Mouse (Mus musculus) adrenal gland, postnatal 4 days (tissue): ENCODE measurements around the gene Sgca. TPM values are rescaled to one million over a fixed set of nuclear protein-coding genes. Genes with fewer than 3 reads are reported as not detected.
A peak's percentile ranks its signal among the peaks of the same experiment; 100 is the strongest.
"Not testable (repeated sequence)": the region's sequence is repeated elsewhere in the genome, so short reads cannot be mapped to it uniquely, and the experiment has no call there.

Experiments
- DNase-seq, 2 experiments: peaks; one replicate each; pipeline ENCODE4 v3.0.0; 2021 to 2022; ENCODE audit warnings: low spot score in 2 of 2, mixed read lengths in 2 of 2
- long read RNA-seq, 2 experiments: library from polyadenylated mRNA; stranded (forward); transcript quantifications; one replicate each; pipeline ENCODE4 v2.0.0; 2021
- total RNA-seq, 2 experiments: library from RNA; stranded (reverse); gene quantifications; 2 replicates each; pipeline ENCODE4 v1.2.3; 2021

Gene Sgca
- 1 to 10 TPM; 2.8 to 3.9 TPM for total RNA-seq
- long read RNA-seq, experiment 1, partial matches to known transcripts: 2 of 2 reads
- long read RNA-seq, experiment 1, other reads (novel, unspliced or antisense): 0 of 2 reads
- long read RNA-seq, experiment 2, partial matches to known transcripts: 0 of 1 reads
- long read RNA-seq, experiment 2, other reads (novel, unspliced or antisense): 0 of 1 reads

DNA sequence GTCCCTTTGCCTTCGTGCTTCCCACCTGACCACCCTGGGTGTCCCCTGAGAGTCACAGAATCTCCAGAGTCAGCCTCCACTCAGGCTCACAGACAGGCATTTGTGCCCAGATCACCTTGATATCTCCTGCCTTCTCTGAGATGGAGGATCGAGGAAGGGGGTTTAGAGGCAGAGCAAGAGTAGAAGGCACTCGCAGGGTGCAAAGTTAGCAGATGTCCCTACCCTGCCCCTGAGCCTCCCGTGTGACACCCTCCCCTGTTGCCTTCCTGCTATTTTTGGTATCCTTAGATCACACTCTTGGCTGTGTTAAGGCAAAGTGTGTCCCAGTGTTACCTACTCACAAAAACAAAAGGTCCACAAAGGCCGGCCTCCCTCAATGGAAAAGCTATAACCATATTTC lies at the start of gene Sgca:
Sgca (minus strand) TSS at position 129 of the 400 bp plus-strand sequence.
- DNase-seq: no peak

DNA sequence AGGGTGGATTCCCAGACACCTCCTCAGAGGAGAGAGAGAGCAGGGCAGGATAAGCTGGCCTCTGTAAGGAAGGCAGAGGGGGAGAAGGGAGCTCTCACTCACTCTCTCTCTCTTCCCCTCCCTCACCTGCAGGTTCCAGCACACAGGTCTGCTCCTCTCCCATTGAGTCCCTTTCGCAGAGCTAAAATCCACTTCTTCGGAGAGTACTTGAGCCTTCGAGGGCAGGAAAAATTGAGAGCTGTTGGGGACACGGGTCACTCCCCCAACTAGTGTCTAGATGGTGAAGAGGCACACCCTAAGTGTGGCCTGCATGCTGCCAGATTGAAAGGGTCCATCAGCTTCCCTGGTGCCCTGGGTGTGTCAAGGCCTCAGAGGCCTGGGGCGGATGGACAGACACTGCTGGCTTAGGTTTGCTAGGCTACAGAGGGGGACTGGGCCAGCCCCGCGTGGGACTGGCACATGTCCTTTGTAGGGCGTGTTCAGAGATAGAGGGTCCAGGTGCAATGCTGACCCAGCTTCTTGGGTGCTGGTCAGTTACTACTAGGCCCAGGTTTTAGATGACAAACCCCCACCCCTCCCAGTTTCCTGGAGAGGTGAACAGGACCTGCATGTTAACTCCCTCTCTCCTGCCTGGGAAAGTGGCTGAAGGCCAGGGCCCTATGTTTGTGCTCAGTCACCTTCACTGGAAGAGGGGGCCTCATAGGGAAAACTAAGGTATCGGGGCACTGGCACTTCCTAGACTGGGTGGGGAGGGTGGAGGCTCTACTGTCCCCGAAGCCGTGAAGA lies 49.3 kb upstream of the Sgca start:
- no peak for DNase-seq

DNA sequence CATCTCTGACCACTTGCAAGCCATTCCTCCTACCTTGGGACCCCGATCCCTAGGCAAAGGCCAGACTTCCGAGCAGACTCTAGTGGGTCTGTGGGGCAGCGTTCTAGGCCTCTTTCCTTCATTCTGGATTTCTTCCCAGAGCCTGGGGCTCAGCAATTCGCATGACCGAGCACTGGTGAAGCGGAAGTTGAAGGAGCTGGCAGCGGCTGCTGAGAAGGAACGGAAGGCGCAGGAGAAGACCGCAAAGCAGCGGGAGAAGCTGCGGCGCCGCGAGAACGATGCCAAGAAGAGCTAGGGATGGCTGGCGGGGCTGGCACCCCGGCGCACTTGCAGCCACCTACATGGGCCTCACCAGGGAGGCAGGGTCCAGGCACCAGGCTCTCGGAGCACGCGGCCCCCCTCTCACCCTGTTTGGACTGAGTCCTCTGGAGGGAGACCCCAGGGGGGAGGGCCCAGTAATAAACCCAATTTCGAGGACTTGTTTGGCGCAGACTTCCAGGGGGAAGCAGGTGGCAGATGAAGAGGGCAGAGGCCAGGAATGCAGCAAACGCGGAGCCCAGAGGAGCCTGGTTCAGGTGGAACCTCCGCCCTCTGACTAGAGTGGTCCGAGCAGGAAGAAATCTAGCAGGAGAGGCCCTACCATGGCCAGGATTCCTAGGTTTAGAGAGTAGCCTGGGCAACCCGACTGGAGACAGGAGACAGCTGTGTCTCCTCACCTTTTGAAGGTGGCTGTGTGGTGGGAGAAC lies 48.5 kb upstream of the Sgca start:
- DNase-seq: no peak

DNA sequence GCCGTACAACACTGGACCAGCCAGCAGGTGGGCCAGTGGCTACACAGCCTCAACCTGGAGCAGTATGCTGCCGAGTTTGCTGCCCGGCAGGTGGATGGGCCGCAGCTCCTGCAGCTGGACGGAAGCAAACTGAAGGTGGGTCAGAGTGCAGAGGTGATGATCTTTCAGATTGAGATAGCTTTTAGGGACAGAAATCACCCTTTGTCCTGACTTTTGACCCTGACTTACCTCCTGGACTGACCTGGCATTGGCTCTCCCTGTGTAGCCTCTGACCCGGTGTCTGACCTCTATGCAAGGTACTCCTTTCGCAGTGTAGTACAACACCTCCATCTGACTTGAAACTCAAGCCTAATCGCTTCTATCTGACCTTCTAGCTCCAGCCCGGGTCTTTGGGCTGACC lies 47.4 kb upstream of the Sgca start:
- no peak for DNase-seq

DNA sequence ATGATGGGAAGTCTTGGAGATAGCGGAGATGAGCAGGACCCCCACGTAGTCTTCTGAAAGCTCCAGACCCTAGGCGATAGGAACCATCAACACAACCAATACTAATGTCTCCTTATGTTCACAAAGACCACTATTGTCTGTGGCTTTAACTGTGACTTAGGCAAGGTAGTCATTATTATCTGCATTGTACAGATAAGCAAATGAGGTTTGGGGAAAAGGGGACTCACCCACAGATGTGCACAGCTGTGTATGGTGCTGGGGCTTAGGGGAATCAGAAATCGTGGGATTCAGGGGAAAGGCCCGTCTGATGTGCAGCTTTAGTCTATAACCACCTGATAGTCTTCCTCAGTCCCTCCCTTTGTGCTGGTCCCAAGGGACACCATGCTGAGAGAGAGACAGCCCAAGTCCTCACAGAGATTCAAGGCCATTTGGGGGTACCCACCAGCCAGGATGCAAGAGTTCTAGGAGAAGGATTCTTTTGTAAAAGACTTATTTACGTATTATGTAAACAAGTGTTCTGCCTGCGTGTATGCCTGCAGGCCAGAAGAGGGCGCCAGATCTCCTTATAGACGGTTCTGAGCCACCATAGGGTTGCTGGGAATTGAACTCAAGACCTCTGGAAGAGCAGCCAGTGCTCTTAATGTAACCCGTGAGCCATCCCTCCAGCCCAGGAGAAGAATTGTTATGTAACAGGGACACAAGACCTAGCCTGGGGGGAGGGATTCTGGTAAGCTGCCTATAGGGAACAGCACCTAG lies 46.3 kb upstream of the Sgca start:
- DNase-seq: no peak

DNA sequence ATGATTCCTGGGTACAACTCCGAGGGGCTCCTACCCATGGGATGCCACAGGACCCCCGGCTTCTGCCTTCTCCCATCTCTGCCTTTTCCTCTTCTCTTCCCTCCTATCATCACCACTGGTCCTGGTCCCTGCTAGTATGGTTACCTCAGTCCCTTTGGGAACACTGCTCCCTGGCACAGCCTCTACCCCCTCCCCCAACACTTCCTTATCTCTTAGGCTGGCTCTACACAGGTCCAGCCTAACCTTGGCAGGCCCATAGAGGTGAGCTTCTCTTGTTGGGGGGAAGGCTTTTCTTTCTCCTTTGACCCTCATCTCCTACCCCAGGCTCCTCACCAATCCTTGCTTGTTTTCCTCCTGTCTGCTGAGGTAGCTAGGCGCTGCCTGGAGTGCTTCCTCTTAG lies 39.4 kb upstream of the Sgca start:
- DNase-seq: no peak

DNA sequence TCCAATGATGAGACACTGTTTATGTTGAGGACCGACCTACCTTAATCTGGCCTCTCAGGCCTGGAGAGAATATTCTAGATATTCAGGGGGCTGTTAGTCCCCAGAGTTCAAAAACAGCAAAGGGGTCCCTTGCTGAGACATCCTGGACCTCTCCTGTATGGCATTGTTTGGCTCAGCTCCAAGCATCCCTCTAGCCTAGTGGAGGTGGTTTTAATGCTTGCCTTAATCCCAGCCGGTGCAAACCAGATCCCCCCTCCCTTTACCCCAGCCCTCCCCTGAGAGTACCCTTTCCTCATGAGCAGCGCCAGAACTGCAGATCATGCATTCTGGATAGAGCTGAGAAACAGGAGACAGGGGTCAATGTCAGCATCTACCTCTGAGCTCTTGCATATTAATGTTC lies 36.4 kb upstream of the Sgca start:
- DNase-seq: no peak

DNA sequence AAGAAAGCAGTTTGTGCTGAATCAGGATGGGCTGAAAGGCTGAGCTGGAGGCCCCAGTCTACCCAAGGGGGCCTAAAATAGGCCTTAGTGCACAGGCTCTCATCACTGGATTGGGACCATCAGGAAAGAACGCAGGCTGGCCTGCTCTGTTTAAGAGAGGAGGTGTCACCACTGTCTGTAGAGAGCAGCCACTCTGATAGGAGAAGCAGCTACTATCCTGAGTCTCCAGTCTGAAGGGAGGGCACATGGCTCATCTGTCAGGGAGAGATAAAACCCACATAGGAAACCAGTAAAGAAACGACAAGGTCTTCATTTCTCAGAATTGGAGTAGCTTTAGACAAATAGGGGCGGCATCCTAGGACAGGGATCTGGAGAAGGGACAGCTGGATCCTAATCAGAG lies 35.9 kb upstream of the Sgca start:
- no peak for DNase-seq

DNA sequence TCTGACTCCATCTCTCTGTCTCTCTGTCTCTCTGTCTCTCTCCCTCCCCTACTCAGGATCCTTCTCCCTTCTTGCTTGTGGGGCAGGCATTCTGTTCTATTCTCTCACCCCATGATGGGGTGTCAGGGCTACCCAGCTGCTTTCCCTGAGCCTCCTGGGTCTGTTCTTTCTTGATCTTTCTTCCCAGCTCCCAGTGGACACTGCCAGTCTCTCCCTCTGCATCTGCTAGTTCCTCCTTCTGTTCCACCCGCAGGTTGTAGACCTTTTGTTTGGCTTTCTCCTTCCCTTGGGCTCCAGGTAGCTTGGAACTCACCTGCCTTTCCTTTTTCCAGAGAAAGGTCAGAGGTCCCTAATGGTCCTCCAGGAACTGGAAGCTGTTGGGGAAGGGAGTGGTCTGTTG lies 35.3 kb upstream of the Sgca start:
- no peak for DNase-seq

DNA sequence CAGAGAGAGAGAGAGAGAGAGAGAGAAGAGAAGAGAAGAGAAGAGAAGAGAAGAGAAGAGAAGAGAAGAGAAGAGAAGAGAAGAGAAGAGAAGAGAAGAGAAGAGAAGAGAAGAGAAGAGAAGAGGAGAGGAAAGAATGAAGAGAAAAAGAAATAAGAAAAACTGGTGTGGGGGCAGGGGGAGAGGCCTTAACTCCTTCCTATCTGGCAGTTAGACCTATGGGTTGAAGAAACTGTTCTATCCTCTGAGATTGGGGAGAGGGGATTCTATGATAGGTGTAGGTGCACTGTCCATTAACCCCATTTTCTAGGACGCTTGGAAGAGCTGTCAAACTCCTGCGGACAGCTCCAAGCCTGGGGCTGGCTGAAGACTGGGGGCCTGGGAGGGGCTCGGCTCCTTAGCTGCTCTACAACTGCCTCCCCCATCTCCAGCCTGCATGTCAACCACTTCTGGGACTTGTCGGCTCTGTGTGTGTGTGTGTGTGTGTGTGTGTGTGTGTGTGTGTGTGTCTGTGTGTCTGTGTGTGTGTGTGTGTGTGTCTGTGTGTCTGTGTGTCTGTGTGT lies 34.8 kb upstream of the Sgca start:
- not testable (repeated sequence) for DNase-seq

DNA sequence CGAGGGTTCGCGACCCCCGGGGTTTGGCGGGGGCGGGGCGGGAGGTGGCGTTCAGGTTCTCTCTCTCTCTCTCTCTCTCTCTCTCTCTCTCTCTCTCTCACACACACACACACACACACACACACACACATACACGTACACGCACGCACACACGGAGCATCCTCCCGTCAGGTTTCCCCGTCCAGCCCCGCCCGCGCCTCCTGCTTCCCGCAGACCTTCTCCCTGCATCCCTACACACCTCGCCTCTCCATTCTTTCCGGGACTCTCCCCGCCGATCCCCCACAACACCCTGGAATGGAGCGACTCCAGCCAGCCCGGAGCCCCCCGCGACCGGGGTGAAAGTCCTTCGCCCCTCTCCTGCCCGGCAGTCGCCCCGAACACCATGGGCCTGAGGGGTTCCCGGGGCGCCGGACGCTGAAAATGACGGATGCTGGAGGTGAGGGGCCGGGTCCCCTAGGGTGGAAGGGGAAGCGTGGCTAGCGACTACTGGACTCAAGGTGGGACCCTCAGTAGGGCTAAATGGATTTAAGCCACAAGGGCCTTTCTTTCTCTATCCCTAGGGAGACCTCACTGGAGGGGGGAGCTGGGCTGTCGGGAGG lies 34.1 kb upstream of the Sgca start:
- DNase-seq: no peak

DNA sequence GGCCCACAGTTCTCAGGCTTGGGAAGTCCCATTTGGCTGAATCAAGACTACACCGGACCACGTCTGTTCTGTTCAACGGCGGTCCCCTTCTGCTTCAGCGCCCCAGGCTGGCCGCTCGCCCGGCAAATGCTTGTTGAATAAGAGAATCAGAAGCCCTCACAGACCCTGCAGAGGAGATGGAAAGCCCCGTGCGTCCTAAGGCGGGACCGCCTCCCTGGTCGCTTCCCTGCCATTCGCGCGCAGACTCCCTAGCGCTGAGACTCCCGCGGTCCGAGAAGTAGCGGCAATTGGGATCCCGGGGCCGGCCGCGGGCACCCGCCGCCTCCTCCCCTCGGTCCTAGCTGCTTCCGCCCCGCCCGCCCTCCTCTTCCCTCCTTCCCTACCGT lies 33.5 kb upstream of the Sgca start, which contains the start of gene Samd14:
Samd14 (plus strand) TSS at position 251 of the 386 bp plus-strand sequence.
- DNase-seq: peak in 1 of 2 experiments; percentile 37

DNA sequence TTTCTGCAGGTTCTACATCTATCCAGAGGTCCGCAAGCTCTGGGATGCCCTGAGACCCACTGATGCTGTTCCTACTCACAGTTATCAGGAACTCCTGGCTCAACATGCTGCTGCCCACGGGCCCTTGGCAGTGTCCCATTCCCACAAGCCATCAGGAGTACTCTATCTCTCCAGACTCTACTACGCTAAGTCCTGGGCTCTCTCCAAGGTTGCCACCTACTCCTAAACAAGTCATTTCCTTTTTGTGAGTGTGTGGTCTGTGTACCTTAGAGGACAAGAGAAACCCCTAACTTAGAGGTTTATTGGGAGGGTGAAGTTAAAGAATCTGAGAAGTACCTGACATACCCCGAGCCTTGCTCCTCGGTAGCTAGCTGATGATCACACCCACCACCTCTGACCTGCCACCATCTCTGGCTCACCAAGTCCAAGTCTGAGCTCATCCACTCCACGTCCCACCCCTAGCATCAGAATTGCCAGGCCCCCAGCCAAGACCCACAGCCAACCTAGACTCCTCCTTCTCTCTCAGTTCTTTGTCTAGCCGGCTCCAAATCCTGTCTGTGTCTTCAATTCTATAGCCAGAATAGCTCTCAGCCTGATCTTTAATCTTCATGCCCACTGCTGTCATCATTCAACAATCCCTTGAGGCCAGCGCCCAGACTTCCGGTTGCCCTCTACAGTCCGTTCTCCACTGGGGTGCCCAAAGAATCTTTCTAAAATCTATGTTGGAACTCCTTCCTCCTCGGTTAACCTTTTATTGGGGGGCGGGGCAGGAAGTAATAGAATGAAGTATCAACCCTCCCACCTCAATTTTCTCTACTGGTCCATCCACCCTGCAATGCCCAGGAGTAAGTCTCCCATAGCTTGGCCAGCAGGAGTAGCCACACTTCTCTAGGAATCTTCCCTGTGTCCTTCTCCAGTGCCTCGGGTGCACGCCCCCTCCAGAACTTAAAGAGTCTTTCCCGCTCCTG lies 32.8 kb upstream of the Sgca start:
- no peak for DNase-seq

DNA sequence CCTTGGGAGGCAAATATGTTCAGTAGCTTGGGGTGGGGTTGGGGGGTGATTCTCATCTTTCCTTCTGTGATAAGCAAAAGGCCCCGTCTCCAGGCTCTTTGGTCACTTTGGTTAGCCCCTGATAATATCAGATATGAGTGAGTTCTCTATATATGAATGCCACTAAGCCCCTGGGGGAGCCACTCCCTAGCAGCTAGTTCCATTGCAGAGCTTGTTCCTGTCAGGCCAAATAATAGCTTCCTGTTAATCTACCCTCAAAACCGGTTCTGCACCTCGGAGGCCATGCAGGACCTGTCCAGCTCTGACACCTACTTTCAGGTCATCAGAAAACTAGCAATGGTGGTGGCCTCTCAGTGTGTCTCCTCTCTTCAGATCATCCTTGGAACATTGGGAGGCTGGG lies 31.3 kb upstream of the Sgca start:
- no peak for DNase-seq

DNA sequence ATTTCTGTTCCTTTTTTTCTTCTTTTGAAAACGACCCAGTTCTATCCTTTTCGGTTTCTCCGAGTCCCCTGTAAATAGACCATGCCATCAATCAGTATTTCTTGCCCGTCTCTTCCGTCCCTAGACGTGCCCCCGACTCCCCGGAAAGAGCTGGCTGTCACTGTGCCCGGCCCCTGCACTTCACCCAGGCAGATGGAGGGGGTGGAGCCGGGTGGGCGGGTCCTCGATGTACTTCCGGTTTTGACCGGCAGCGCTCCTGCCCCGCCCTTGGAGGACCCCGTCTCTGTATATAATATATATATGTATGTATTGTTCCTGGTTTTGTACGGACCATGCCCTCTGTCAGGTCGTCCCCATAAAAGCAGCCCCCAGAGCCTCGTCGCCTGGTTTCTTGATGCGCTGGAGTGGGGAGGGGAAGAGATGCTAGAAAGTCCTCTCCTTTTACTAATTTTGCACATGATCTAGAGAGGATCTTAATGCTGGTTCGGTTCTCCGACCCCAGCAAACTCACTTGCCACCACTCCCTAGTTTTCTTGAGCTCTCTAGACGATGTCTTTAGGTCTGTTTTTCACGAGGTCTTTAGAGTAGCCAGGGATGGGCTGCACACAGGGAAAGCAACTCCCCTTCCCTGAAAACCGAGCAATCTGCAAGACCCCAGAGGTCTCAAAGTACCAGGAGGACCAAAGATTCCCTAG lies 30.5 kb upstream of the Sgca start:
- DNase-seq: peak; percentile 63 to 73

DNA sequence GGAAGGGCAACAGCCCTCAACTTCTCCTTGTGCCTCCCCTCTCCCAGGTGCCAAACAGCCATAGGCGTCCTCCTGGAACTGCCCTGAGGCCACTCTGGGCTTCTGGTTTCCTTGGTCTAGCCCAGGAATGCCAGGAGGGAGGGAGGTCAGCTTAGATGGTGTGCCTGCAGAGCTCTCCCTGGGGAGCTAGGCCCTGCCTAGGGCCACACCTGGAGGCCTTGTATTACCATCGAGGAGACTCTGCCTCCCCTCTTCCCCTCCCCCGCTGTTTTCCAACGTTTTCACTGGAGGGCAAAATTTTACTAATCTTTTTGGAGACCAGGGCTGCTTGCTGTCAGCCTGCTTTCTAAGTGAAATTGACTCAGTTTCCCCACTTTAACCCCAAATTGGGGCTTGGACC lies 29.9 kb upstream of the Sgca start:
- no peak for DNase-seq

DNA sequence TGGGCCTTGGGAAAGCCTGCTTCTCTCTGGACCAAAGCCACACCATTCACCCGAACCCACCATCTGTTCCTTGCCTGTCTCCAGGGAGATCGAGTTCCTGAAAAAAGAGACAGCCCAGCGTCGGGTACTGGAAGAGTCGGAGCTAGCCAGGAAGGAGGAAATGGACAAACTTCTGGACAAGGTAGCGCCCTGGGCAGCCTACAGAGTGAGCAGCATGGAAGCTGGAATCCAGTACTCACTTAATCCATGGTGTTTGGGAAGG lies 28.7 kb upstream of the Sgca start:
- no peak for DNase-seq

DNA sequence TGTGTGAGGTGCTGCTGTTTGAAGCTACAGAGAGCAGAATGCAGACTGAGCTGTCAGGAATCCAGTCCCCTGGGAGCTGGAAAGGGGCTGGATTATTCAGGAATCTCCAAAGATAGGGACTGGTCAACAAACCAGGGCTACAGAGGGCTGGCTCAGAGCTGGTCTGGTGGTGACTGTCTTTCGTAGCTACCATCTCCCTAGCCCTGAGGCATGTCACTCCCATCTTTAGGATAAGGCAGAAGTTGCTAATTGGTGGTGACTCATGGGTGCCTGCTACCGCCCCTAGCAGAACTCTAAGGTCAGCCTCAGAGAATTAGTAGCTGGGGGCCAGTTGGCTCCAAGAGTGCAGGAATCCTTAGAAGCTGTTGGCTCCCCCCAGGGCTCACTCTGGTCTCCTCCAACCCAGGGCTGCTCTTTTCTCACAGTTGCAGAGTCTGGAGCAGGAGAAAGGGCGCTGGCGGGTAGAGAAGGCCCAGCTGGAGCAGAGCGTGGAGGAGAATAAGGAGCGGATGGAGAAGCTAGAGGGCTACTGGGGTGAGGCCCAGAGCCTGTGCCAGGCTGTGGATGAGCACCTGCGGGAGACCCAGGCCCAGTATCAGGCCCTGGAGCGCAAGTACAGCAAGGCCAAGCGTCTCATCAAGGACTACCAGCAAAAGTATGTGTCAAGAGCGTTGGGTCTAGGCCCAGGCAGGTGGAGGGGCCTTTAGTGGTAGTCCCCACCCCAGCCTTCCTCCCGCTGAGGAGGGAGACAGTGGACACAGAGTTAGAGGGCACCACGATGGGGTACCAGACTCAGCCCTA lies 28.2 kb upstream of the Sgca start:
- no peak for DNase-seq
